Mouse (Mus musculus): ENCODE results near the gene Pola1.

The Pola1 gene

DNA sequence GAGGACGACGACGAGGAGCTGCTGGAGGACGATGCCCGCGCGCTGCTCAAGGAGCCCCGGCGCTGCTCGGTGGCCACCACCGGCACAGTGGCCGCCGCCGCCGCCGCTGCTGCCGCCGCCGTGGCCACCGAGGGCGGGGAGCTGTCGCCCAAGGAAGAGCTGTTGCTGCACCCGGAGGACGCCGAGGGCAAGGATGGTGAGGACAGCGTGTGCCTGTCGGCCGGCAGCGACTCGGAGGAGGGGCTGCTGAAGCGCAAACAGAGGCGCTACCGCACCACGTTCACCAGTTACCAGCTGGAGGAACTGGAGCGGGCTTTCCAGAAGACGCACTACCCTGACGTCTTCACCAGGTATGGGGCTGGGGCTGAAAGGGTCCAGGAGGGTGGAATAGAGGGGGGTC, 342.9 kb downstream of the Pola1 start:
- no peak for DNase-seq (ENCODE audit: low spot score)

DNA sequence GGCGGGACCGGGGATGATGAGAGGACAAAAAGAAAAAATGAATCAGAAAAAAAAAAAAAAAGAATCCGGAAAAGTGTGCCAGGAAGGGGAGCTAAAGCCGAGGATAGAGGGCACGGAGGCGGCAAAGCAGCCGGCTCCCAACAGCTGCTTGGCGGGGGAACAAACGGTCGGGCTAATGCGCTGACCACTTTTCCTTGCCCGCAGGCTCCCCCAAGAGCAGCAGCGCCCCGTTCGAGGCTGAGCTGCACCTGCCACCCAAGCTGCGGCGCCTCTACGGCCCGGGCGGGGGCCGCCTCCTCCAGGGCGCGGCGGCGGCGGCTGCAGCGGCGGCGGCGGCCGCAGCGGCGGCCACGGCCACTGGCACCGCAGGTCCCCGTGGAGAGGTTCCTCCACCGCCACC, 343.6 kb downstream of the Pola1 start:
- DNase-seq (ENCODE audit: low spot score), result no peak

DNA sequence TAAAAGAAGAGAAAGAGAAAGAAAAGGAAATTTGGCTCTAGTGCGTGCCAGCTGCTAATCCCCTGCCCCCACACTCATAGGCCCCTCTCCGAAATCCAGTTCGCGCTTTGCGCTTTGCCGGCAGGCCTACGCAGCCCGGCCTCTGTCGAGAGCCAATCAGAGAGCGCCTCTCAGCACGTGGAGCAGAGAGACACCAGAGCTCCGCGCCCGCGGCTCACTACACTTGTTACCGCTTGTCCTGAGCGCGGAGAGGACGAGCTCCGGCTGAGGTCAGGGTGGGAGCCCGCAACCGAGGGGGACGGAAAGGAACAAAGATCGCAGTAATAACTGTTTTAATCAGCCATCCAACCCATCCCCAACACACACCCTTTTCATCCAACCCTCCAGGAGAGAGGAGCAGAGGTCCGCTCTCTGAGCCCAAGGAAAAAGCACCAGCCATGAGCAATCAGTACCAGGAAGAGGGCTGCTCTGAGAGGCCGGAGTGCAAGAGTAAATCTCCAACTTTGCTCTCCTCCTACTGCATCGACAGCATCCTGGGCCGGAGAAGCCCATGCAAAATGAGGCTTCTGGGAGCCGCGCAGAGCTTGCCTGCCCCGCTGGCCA, 345.6 kb downstream of the Pola1 start, which contains the start of gene Arx:
Gene Arx, plus strand, starts transcription at position 155 of the 603 bp plus-strand sequence.
- peak; percentile 44 for DNase-seq (ENCODE audit: low spot score)

DNA sequence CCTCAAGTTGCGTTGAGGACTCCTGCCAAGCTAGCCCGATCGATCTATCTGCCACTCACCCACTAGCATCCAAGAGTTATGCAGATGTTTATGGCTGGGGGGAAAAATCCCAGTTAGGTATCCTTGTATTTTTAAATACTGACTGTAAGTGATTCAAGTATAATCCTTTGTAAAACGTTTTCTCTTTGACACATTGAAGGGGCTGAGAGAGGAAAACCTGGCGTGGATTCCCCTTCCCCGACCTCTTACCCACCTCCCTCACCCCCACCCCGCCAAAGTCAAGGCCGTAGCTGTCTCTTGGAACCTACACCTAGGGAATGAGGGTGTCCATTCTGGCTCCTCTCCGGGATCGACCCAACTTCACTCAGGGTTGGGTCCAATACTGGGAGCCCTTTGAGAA, 346.9 kb downstream of the Pola1 start:
- no peak for DNase-seq (ENCODE audit: low spot score)

DNA sequence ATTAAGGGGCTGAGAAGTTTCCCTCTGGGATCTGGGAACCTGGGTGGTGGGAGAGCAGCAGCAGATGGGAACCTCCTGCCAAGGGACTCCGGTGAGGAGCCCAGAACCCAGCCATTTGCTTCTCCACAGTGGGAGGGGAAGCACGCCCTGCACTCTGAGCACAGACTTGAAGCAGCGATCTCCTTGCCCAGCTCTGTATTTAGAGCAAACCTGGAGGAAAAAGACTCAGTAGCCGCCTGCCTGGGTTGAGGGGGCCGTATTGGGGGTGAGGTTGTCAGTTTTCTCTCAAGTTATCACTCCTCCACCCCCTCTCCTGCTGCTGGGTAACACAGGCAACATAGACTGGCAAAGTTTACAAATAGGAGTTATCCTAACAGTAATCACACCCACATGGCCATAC, 350.2 kb downstream of the Pola1 start:
- DNase-seq (ENCODE audit: low spot score), result no peak

DNA sequence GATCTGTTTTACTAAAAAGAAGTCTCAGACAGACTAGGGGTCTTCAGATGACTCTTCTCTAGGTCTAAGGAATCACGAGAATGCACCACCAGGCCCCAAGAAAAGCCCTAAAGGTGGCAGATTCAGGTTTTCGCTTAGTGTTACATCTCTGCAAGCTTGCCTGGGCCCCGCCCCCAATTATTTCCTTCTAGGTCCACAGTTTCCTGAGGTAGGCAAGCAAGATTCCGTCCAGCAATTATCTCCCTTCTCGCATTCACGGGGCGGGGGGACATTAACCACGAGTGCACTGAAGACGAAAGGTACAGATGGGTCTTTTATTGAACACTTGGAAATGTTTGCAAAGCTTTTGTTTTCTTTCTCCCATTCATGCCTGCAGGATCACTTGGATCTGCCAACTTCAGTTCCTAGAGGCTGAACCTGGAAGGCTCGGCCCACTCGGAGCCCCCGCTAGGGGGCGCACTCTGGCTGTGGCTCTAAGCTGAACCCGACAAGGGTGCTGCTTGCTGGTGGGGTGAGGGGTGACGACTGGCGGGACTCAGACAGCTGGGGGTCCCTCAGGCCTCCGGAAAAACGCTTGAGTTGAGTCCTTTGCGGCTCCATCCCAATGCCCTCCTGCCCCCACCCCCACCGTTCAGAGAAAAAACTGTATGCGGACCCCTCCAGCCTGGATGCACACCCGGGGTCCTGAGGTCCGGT, 350.8 kb downstream of the Pola1 start:
- DNase-seq (ENCODE audit: low spot score), result peak; percentile 36

DNA sequence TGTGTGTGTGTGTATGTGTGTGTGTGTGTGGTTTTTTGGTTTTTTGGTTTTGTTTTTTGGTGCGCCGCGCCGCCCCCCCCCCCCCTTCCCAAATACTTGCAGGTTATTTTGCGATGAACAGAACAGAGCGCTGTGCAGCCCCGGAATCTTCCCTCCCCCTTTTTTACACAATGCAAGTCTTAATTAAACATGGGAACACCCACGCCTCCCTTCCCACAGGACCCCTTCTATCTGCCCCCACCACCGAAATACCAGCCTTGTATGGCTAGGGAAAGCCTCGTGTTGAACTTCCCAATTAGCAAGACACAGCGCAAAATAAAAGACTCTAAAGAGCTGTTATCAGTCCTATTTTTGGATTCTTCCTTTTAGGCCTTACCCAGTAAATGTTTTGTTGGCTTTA, 352.0 kb downstream of the Pola1 start:
- DNase-seq (ENCODE audit: low spot score), result no peak

DNA sequence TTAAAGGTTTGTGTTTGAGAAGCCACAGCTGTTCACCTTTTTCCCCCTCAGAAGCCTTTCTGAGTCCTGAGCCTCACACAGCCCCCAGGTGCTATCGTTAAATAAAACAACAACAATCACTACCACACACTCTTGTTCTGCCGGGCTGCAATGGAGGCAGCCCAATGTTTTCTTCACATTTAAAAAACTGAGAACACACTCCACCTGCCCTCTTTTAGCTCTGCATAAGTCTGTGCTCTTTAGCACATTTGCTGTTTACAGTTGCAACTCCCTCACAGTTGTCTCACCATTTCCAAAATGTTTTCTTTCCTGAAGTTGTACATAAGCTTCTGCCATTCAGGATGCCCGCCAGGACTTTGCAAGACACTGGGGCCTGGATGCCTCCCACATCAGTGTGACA, 356.3 kb downstream of the Pola1 start:
- DNase-seq (ENCODE audit: low spot score), result no peak

All from urinary bladder, postnatal 14 days (tissue).